Mouse (Mus musculus) ES-Bruce4 (cell line): ENCODE results near the gene Itgam.

Experiments
- CTCF ChIP-seq: IDR thresholded peaks from one replicate; pipeline ENCODE4 v1.8.1; 2011; ENCODE audit warnings: low read depth, low read length
- POLR2A ChIP-seq: IDR thresholded peaks from one replicate; pipeline ENCODE4 v1.8.1; 2011; ENCODE audit warnings: low read length; ENCODE audit not compliant: insufficient read depth

DNA sequence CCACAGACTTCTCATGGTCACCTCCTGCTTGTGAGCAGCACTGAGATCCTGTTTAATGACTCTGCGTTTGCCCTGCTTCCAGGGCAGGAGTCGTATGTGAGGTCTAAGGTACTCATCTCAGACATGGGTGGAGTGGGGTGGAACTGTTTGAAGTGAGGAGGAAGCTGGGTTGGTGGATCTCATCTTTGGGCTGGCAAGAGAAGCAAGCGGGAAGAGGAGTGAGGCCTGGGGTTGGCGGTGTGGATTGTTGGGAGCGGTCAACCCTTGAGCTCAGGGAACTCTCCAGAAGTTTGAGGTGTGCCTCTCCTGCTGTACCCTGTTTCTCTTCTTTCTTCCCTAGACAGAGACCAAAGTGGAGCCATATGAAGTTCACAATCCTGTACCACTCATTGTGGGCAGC is 54.0 kb downstream of the Itgam start:
- TF ChIP-seq CTCF, result no peak
- no peak for TF ChIP-seq POLR2A
